Mouse (Mus musculus) ES-E14 (cell line): ENCODE results near the gene Lsm11.

Experiments
- CHD2 ChIP-seq: IDR thresholded peaks from 2 replicates; pipeline ENCODE4 v1.6.1; 2014; ENCODE audit warnings: mild to moderate bottlenecking, low read depth, low read length, inconsistent platforms
- HCFC1 ChIP-seq: IDR thresholded peaks from 2 replicates; pipeline ENCODE4 v1.6.1; 2012; ENCODE audit warnings: low read length, inconsistent platforms, borderline replicate concordance; ENCODE audit not compliant: insufficient read depth
- ZNF384 ChIP-seq: IDR thresholded peaks from 2 replicates; pipeline ENCODE4 v1.6.1; 2012; ENCODE audit warnings: low read depth, low read length, inconsistent platforms

DNA sequence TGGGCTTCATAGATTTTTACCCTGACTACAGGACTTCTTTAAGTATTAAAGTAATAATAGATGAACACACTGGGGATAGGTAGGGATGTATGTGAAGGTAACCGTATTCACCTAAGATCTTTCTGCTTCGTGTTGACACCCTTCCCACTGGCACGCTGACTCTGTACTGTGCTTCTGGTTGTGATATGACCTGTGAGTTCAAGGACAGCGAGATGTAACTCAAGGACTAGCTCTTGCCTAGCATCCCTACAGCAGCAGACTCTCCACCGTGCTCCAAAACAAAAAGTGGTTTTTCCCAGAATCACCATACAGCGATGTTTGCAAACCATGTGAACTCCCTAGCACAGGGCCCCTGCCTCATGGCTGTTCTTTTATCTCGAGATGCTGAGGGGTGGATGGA is 36.7 kb downstream of the Lsm11 start:
- TF ChIP-seq ZNF384: no peak
- no peak for TF ChIP-seq CHD2
- no peak for TF ChIP-seq HCFC1
